Mouse (Mus musculus) heart, postnatal 0 days (tissue): ENCODE measurements around the gene Wdr48.

ENCODE experiments used
- CTCF ChIP-seq: IDR thresholded peaks from 2 replicates; pipeline ENCODE4 v1.5.1; 2016; ENCODE audit warnings: antibody characterized with exemption, control low read depth, low read depth
- EP300 ChIP-seq: IDR thresholded peaks from 2 replicates; pipeline ENCODE4 v1.6.1; 2016; ENCODE audit warnings: antibody characterized with exemption, low read depth

- no peak for TF ChIP-seq CTCF
- TF ChIP-seq EP300 = no peak
Observed at GRCm38 (mm10) chr9:119966221-119966910, 71.7 kb downstream of the Wdr48 start.
